Mouse (Mus musculus): ENCODE results near the gene Glyctk. TPM values are rescaled to one million over a fixed set of nuclear protein-coding genes. Genes with fewer than 3 reads are reported as not detected.

The Glyctk gene
- polyA plus RNA-seq, 1 experiment from 2014 or later: 0.74 TPM

GRCm38 (mm10) chr9:106144176-106144575 is 13.8 kb downstream of the Glyctk start:
- ATAC-seq (replicated peaks; ENCODE audit: insufficient number of reproducible peaks, insufficient read depth, low FRiP score, low read depth): no peak
- no peak overlapping the region for H3K27ac ChIP-seq
- no peaks in the 10 kb centered on the region for H3K36me3 ChIP-seq
- WGBS: 76% methylated on average over 7 of the region's 7 CpGs
- H3K4me1 ChIP-seq (replicated peaks): peaks cover 14% of the 10 kb centered on the region
- H3K4me3 ChIP-seq: no peak overlapping the region
- no peak overlapping the region for H3K9ac ChIP-seq
- no peak overlapping the region for H3K4me2 ChIP-seq
- H3K9me3 ChIP-seq (replicated peaks): no peaks in the 10 kb centered on the region
- peaks cover 35% of the 10 kb centered on the region for H3K27me3 ChIP-seq

DNA sequence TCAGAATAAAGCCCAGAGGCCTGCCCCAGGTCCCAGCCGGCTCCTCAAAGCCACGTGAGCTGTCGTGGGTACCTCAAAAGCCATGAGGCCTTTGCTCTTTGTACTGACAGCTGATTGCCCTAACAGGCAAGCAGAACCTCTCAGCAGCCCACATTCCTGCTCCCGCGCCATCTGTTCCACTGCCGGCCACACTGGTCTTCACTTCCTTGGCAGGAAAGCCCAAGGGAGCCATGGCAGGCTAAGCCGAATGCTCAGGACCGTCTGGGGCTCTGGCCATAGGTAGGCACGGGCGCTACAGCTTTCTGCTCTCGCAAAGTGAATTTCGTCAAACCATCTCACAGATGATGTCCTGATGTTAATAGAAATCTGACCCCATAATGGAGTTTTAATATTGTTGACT is 16.0 kb downstream of the Glyctk start:
- 73% methylated on average over 12 of the region's 12 CpGs for WGBS
- no peak for ATAC-seq (replicated peaks; ENCODE audit: insufficient number of reproducible peaks, insufficient read depth, low FRiP score, low read depth)
- Histone ChIP-seq H3K27me3 (peaks cover 13% of the 10 kb centered on the region), H3K27ac (no peak overlapping the region), H3K4me3 (no peak overlapping the region), H3K9ac (no peak overlapping the region), H3K9me3 (replicated peaks) (no peaks in the 10 kb centered on the region), H3K36me3 (no peaks in the 10 kb centered on the region), H3K4me1 (replicated peaks) (0 out of 2 replicates have a peak, but pooled peaks cover 3% of the 10 kb centered on the region), H3K4me2 (no peak overlapping the region)

GRCm38 (mm10) chr9:106139763-106140162 is 18.2 kb downstream of the Glyctk start:
- ATAC-seq (replicated peaks; ENCODE audit: insufficient number of reproducible peaks, insufficient read depth, low FRiP score, low read depth): no peak

DNA sequence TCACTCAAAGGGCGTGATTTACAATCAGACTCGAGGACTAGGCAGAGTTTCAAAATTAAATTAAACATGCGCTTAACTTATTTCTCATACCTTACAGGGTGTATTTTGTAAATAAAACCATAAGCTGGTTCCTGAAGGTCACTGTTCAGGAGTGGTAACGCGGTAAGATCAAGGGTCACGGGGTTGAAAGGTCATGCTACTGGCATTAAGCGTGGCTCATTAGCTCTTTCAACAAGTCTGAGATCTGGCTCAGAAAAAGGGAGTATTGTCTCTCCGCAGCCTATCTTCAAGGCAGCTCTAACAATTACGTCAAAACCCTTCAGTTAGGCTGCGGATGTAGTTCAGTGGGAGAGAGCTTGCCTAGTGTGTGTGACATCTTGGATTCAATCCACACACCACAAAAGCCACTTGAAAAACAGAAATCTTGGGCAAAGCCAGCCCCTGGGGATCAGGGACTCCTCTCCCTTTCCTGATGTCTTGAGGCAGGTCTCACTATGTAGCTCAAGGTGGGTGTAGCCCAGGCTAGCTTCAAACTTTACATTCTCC is 20.2 kb downstream of the Glyctk start:
- Histone ChIP-seq H3K9ac (no peak overlapping the region), H3K4me2 (no peak overlapping the region), H3K4me3 (no peak overlapping the region), H3K36me3 (no peaks in the 10 kb centered on the region), H3K9me3 (replicated peaks) (no peaks in the 10 kb centered on the region), H3K27me3 (no peaks in the 10 kb centered on the region), H3K4me1 (replicated peaks) (0 out of 2 replicates have a peak, but pooled peaks cover 3% of the 10 kb centered on the region), H3K27ac (no peak overlapping the region)
- ATAC-seq (replicated peaks; ENCODE audit: insufficient number of reproducible peaks, insufficient read depth, low FRiP score, low read depth): no peak; the same call in 1 of the 2 replicates
- 61% methylated on average over 10 of the region's 10 CpGs for WGBS

More at GRCm38 (mm10) chr9:106139763-106140162, 18.2 kb downstream of the Glyctk start:
- Histone ChIP-seq H3K27me3 (peaks cover 8% of the 10 kb centered on the region; the same call in 1 of the 2 replicates), H3K27ac (no peak overlapping the region), H3K4me3 (no peak overlapping the region), H3K9ac (no peak overlapping the region), H3K4me1 (replicated peaks) (0 out of 2 replicates have a peak, but pooled peaks cover 3% of the 10 kb centered on the region), H3K9me3 (replicated peaks) (no peaks in the 10 kb centered on the region), H3K36me3 (no peaks in the 10 kb centered on the region), H3K4me2 (no peak overlapping the region)
- WGBS: 49% methylated on average over 10 of the region's 10 CpGs

DNA sequence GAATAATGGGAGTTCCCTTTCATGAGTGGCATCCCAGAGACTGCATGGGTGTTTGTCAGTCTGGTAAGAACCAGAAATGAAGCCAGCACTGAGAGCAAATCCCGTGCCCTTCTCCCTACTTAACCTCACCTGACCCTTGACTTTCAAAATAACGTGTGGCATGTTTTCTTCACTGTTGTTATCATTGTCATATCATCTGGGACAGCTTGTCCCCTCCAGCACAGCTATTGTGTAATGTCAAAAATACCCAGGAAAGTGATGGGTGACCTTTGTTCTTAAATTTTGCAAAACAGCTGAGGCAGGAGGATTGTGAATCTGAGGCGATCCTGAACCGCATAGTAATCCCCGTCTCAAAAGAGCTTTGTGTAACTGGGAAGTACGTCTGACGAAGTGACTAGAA is 27.7 kb downstream of the Glyctk start:
- 72% methylated on average over 7 of the region's 7 CpGs for WGBS
- Histone ChIP-seq H3K4me2 (no peak overlapping the region), H3K27me3 (no peaks in the 10 kb centered on the region)

DNA sequence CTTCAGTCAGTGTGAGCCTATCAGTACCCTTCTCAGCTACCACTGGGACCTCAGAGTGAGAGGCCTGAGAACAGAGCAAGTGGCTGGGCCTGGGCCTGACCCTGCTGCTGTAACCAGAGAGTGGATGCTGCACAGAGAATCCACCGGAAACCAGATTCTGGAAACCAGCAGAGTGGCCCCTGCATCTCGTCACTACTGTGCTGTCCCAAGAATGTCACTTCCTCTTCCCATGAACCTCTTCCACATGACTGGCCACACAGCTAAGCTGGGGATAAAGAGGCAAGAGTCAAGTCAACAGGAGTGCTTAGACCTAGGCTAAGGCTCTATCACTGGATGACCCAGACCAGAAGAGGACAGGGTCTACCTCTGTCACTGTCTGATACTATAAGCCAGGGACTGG is 28.9 kb downstream of the Glyctk start:
- ATAC-seq (replicated peaks; ENCODE audit: insufficient number of reproducible peaks, insufficient read depth, low FRiP score, low read depth): no peak
- Histone ChIP-seq H3K27me3 (no peaks in the 10 kb centered on the region), H3K36me3 (no peaks in the 10 kb centered on the region), H3K4me2 (no peak overlapping the region), H3K9me3 (replicated peaks) (no peaks in the 10 kb centered on the region), H3K9ac (no peak overlapping the region), H3K27ac (no peak overlapping the region), H3K4me3 (no peak overlapping the region), H3K4me1 (replicated peaks) (no peaks in the 10 kb centered on the region)
- WGBS: 61% methylated on average over 2 of the region's 2 CpGs

More for the DNA sequence above, 27.7 kb downstream of the Glyctk start:
- no peak overlapping the region for H3K27ac ChIP-seq
- no peaks in the 10 kb centered on the region for H3K36me3 ChIP-seq
- H3K4me3 ChIP-seq: no peak overlapping the region
- H3K9me3 ChIP-seq (replicated peaks): no peaks in the 10 kb centered on the region
- no peak overlapping the region for H3K9ac ChIP-seq
- no peaks in the 10 kb centered on the region for H3K4me1 ChIP-seq (replicated peaks)
- no peak for ATAC-seq (replicated peaks; ENCODE audit: insufficient number of reproducible peaks, insufficient read depth, low FRiP score, low read depth)

DNA sequence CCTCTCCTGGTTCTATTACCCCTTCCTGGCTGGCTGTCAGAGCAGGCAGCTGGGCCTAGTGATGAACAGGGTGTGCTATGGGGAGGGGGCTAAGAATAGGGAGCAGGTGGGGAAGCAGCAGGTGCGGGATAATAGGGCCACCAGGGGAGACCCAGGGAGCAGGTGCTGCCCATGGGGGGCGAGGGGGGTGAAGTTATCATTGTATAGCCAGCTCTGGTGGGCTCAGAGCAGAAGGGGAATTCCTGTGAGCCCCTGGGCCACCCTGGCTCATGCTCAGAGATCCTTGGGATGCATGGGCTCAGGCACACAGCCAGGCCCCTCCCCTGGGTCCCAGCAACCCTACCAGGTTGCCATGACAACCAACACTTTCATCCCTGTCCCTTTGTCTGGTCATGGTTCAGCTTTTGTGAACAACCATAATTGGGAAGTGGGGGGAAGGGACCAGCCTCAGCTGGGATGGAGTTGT is 31.1 kb downstream of the Glyctk start:
- Histone ChIP-seq H3K4me2 (no peak overlapping the region), H3K27me3 (no peaks in the 10 kb centered on the region), H3K27ac (no peak overlapping the region), H3K4me1 (replicated peaks) (no peaks in the 10 kb centered on the region), H3K4me3 (no peak overlapping the region), H3K9me3 (replicated peaks) (no peaks in the 10 kb centered on the region), H3K36me3 (no peaks in the 10 kb centered on the region), H3K9ac (no peak overlapping the region)
- no peak for ATAC-seq (replicated peaks; ENCODE audit: insufficient number of reproducible peaks, insufficient read depth, low FRiP score, low read depth)
- WGBS: 25% methylated on average over 2 of the region's 2 CpGs

- Histone ChIP-seq H3K4me2 (no peak overlapping the region), H3K9ac (no peak overlapping the region), H3K36me3 (no peaks in the 10 kb centered on the region), H3K27ac (no peak overlapping the region), H3K4me3 (no peak overlapping the region), H3K4me1 (replicated peaks) (no peaks in the 10 kb centered on the region), H3K9me3 (replicated peaks) (no peaks in the 10 kb centered on the region), H3K27me3 (no peaks in the 10 kb centered on the region)
- 41% methylated on average over 4 of the region's 4 CpGs for WGBS
- ATAC-seq (replicated peaks; ENCODE audit: insufficient number of reproducible peaks, insufficient read depth, low FRiP score, low read depth): no peak
These were observed 34.3 kb downstream of the Glyctk start for GRCm38 (mm10) chr9:106123599-106123998.

GRCm38 (mm10) chr9:106119075-106119474 is 38.9 kb downstream of the Glyctk start:
- H3K9ac ChIP-seq: no peak overlapping the region
- H3K4me1 ChIP-seq (replicated peaks): no peaks in the 10 kb centered on the region
- WGBS: 69% methylated on average over 9 of the region's 9 CpGs
- no peak overlapping the region for H3K27ac ChIP-seq
- no peak overlapping the region for H3K4me3 ChIP-seq
- no peak for ATAC-seq (replicated peaks; ENCODE audit: insufficient number of reproducible peaks, insufficient read depth, low FRiP score, low read depth)
- H3K36me3 ChIP-seq: no peaks in the 10 kb centered on the region
- no peak overlapping the region for H3K4me2 ChIP-seq
- no peaks in the 10 kb centered on the region for H3K9me3 ChIP-seq (replicated peaks)
- H3K27me3 ChIP-seq: 0 out of 2 replicates have a peak, but pooled peaks cover 3% of the 10 kb centered on the region

- Histone ChIP-seq H3K27me3 (peaks cover 8% of the 10 kb centered on the region; the same call in 1 of the 2 replicates), H3K4me2 (no peak overlapping the region), H3K4me1 (replicated peaks) (no peaks in the 10 kb centered on the region), H3K36me3 (no peaks in the 10 kb centered on the region), H3K27ac (no peak overlapping the region), H3K9me3 (replicated peaks) (no peaks in the 10 kb centered on the region), H3K4me3 (no peak overlapping the region), H3K9ac (no peak overlapping the region)
- WGBS: 28% methylated on average over 13 of the region's 13 CpGs
- no peak for ATAC-seq (replicated peaks; ENCODE audit: insufficient number of reproducible peaks, insufficient read depth, low FRiP score, low read depth)
These were observed 42.0 kb downstream of the Glyctk start for GRCm38 (mm10) chr9:106115801-106116424.

DNA sequence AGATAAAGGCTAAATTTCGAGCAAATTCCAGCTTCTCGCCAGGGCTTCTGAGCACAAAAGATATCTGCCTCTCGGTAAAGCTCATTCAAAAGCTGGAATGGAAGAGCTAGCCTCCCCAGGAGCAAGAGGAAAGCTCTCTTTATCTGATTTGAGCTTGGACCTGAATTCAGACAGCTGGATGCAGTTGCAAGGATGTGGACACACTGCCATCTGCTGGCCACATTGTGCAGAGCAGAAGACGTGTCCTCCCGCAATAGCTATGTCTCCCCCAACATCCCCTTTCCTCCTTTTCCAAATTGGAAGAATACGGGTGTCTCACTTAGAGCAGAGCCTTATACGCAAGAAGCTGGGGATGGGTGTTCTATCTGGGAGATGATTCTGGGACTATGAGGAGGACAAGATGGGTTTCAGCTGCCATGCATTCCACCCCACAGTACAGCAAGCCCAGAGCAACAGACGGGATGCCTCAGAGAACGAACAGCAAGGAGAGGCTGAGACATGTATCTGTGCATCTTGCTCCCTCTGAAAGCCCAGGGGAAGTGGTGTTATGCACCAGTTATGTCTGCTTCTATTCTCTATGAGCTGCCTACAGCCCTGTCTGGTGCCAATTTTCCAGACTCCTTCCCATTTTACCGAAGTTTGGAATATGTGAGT is 45.0 kb downstream of the Glyctk start:
- 30% methylated on average over 10 of the region's 10 CpGs for WGBS
- Histone ChIP-seq H3K9ac (no peak overlapping the region), H3K27ac (no peak overlapping the region), H3K4me2 (no peak overlapping the region), H3K36me3 (no peaks in the 10 kb centered on the region), H3K27me3 (peaks cover 8% of the 10 kb centered on the region; the same call in 1 of the 2 replicates), H3K9me3 (replicated peaks) (no peaks in the 10 kb centered on the region), H3K4me1 (replicated peaks) (no peaks in the 10 kb centered on the region), H3K4me3 (no peak overlapping the region)
- no peak for ATAC-seq (replicated peaks; ENCODE audit: insufficient number of reproducible peaks, insufficient read depth, low FRiP score, low read depth)
